Mouse (Mus musculus): Measurements from ENCODE around the gene Olfr1189.
"Not testable (repeated sequence)": the region's sequence is repeated elsewhere in the genome, so short reads cannot be mapped to it uniquely, and the experiment has no call there.

Gene Olfr1189

GRCm38 (mm10) chr2:88586154-88586553, at the start of gene Olfr1189:
TSS of gene Olfr1189 (plus strand) at chr2:88586454.
- DNase-seq = no peak

DNA sequence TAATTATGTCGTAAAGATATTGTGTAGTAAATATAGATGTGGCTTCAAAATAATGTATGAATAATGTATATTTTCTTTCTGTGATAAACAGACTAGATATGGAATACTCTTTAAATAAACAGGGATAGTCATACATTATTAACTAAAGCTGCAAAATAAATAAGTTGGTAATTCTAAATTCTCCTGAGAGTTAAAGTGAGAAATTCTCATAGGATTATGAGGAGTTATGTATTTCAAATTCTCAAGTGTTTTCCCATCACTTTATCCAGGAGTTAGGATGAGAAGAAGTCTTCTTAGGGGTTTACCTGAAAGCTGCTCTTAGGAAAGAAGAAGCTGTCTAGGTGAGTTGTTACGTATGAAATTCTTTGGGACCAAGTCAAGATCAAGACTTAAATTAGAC, 29.6 kb upstream of the Olfr1189 start, which contains the start of gene Olfr1188:
Olfr1188 (plus strand) TSS at position 301 of the 400 bp plus-strand sequence.
- DNase-seq = no peak

DNA sequence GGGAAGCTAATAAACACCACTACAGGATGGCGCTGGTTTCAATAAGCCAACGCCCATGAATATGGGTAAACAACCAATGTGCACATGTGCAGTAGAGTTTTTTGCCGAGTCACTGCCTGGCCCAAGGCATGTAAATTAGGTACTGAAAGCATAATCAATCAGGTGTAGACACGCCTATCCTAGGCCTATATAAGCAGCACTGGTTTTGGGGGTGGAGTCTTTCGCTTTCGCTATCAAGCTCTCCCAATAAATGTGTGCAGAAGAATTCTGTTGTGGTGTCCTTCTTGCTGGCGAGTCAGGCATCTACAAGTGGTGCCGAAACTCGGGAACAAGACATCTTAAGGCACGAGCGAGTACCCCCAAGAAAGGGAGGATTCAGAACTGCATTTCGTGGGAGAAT, 13.6 kb upstream of the Olfr1189 start:
- not testable (repeated sequence) for DNase-seq

DNA sequence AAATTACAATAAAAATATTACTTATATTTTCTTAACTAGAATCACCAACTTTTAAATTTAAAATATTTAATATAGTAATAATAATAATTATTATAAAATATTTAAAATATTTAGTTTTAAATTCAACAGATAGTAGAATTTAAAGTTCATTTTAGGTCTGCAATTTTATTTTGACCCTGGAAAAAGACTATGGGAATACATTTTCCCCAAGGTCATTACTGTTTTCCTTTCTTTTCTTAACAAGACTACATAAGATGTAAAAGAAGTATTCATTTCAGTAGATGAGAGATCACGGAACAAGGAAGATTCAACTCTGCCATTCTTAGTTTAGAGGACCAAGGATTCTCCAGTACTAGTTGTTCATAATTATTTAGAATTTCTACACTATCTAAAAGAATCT, 54.0 kb downstream of the Olfr1189 start, which contains the start of gene Olfr1191-ps1:
Olfr1191-ps1 (plus strand) TSS at position 301 of the 400 bp plus-strand sequence.
- not testable (repeated sequence) for DNase-seq

Measured in right cerebral cortex, postnatal 14 days (tissue).